Mouse (Mus musculus) liver, postnatal 0 days (tissue): ENCODE results near the gene Tap2.

Experiments used
- CTCF ChIP-seq: sonication (generic); IDR thresholded peaks from 2 replicates; pipeline ENCODE4 v1.5.1; 2016; ENCODE audit warnings: antibody characterized with exemption, low read depth
- EP300 ChIP-seq: IDR thresholded peaks from 2 replicates; pipeline ENCODE4 v1.6.1; 2016; ENCODE audit warnings: antibody characterized with exemption, low read depth, mild to moderate bottlenecking

GRCm38 (mm10) chr17:34206731-34207130 lies 3.4 kb downstream of the Tap2 start:
- TF ChIP-seq CTCF: no peak
- TF ChIP-seq EP300: no peak
